ENCODE assay signal across 20 mouse cellular contexts in genomic region chr11:32106647-32106985, GRCm38 (mm10).
DNase-seq lines count a peak whose midpoint lies in the region; ATAC-seq and TF ChIP-seq lines count a peak whose summit lies in the region.
"Had no signal": no experiment of that assay in that cellular context is flagged by ENCODE, and none has a peak within 500 bp of the region (broad histone marks: within the 10 kb centered on the region; RNA-seq: fewer than 3 reads in every experiment).

No protein-coding gene starts in this region.

- no peak overlapping the region for H3K4me2 ChIP-seq in forebrain, postnatal 0 days (ENCODE audit: low read depth)
- no peak overlapping the region for H3K4me2 ChIP-seq in midbrain, embryonic 13.5 days (replicated peaks)
- H3K4me2 ChIP-seq: embryonic facial prominence, embryonic 15.5 days; intestine, embryonic 15.5 days; limb, embryonic 15.5 days; liver, embryonic 15.5 days; stomach, embryonic 15.5 days had no signal

- peak overlapping the region; percentile 74; the same call in 1 of the 2 replicates for H3K27ac ChIP-seq in forebrain, embryonic 10.5 days
- H3K27ac ChIP-seq in forebrain, postnatal 0 days (ENCODE audit: low read depth, low read length) = no peak overlapping the region
- H3K27ac ChIP-seq in thymus, adult 2 months (ENCODE audit: control insufficient read depth, insufficient read depth, low read length) = no peak overlapping the region
- peak overlapping the region; percentile 80 for H3K27ac ChIP-seq in midbrain, embryonic 13.5 days
- H3K27ac ChIP-seq in olfactory bulb, adult 2 months (ENCODE audit: insufficient read depth, low read depth, low read length) = peak overlapping the region; percentile 93; the same call in 1 of the 2 replicates
- no peak overlapping the region for H3K27ac ChIP-seq in embryonic facial prominence, embryonic 10.5 days (replicated peaks)
- H3K27ac ChIP-seq: embryonic facial prominence, embryonic 15.5 days; gastrocnemius, adult 2 months; intestine, embryonic 15.5 days; limb, embryonic 15.5 days; liver, embryonic 15.5 days; stomach, embryonic 15.5 days had no signal

- 86% methylated on average over 4 of the region's 4 CpGs for WGBS in forebrain, embryonic 10.5 days
- WGBS in forebrain, postnatal 0 days = 87% methylated on average over 4 of the region's 4 CpGs
- 86% methylated on average over 4 of the region's 4 CpGs for WGBS in thymus, adult 2 months
- WGBS in midbrain, embryonic 13.5 days = 87% methylated on average over 4 of the region's 4 CpGs
- WGBS in olfactory bulb, adult 2 months = 83% methylated on average over 4 of the region's 4 CpGs
- WGBS in embryonic facial prominence, embryonic 10.5 days = 84% methylated on average over 4 of the region's 4 CpGs

- H3K9me3 ChIP-seq in forebrain, embryonic 10.5 days = no peaks in the 10 kb centered on the region
- H3K9me3 ChIP-seq in forebrain, postnatal 0 days (ENCODE audit: low read length) = no peaks in the 10 kb centered on the region
- no peaks in the 10 kb centered on the region for H3K9me3 ChIP-seq in midbrain, embryonic 13.5 days
- no peaks in the 10 kb centered on the region for H3K9me3 ChIP-seq in embryonic facial prominence, embryonic 10.5 days
- H3K9me3 ChIP-seq: embryonic facial prominence, embryonic 15.5 days; intestine, embryonic 15.5 days; limb, embryonic 15.5 days; liver, embryonic 15.5 days; stomach, embryonic 15.5 days had no signal

- no peak overlapping the region for H3K9ac ChIP-seq in forebrain, postnatal 0 days
- peak overlapping the region; percentile 36; the same call in 1 of the 2 replicates for H3K9ac ChIP-seq in midbrain, embryonic 13.5 days (replicated peaks)
- H3K9ac ChIP-seq: embryonic facial prominence, embryonic 15.5 days; intestine, embryonic 15.5 days; limb, embryonic 15.5 days; liver, embryonic 15.5 days; stomach, embryonic 15.5 days had no signal

- H3K36me3 ChIP-seq in forebrain, embryonic 10.5 days (replicated peaks) = no peaks in the 10 kb centered on the region
- no peaks in the 10 kb centered on the region for H3K36me3 ChIP-seq in forebrain, postnatal 0 days (ENCODE audit: insufficient read depth)
- H3K36me3 ChIP-seq in thymus, adult 2 months (ENCODE audit: control insufficient read depth, insufficient read depth, low read length) = no peaks in the 10 kb centered on the region
- H3K36me3 ChIP-seq in midbrain, embryonic 13.5 days = no peaks in the 10 kb centered on the region
- H3K36me3 ChIP-seq in embryonic facial prominence, embryonic 10.5 days (replicated peaks) = no peaks in the 10 kb centered on the region
- H3K36me3 ChIP-seq: embryonic facial prominence, embryonic 15.5 days; intestine, embryonic 15.5 days; limb, embryonic 15.5 days; liver, embryonic 15.5 days; stomach, embryonic 15.5 days had no signal

- no peak for DNase-seq in forebrain, embryonic 10.5 days (ENCODE audit: extremely low spot score, low spot score)
- DNase-seq in forebrain, postnatal 0 days = no peak
- DNase-seq in thymus, postnatal 4 days = peak; percentile 39
- DNase-seq in thymus, adult 2 months = no peak
- DNase-seq in embryonic facial prominence, embryonic 10.5 days (ENCODE audit: low spot score) = no peak
- no peak for DNase-seq in left cerebral cortex, adult 9 months (ENCODE audit: low spot score in 2 of 2)
- DNase-seq: adrenal gland, postnatal 14 days; cerebellum, adult 11-12 months; cerebellum, postnatal 25 days; gastrocnemius, adult 2 months; heart, postnatal 36 days; layer of hippocampus, adult 9-11 months had no signal

- peaks cover 43% of the 10 kb centered on the region for H3K27me3 ChIP-seq in forebrain, embryonic 10.5 days (ENCODE audit: poor library complexity, severe bottlenecking)
- no peaks in the 10 kb centered on the region for H3K27me3 ChIP-seq in forebrain, postnatal 0 days (ENCODE audit: insufficient read depth, low read length)
- H3K27me3 ChIP-seq in thymus, adult 2 months (ENCODE audit: control insufficient read depth, insufficient read depth, low read length) = no peaks in the 10 kb centered on the region
- no peaks in the 10 kb centered on the region for H3K27me3 ChIP-seq in midbrain, embryonic 13.5 days
- peaks cover 4% of the 10 kb centered on the region; the same call in 1 of the 2 replicates for H3K27me3 ChIP-seq in embryonic facial prominence, embryonic 10.5 days (replicated peaks; ENCODE audit: low read depth, poor library complexity, severe bottlenecking)
- H3K27me3 ChIP-seq: embryonic facial prominence, embryonic 15.5 days; intestine, embryonic 15.5 days; limb, embryonic 15.5 days; stomach, embryonic 15.5 days had no signal

- no peak overlapping the region for H3K4me3 ChIP-seq in forebrain, embryonic 10.5 days
- no peak overlapping the region for H3K4me3 ChIP-seq in forebrain, postnatal 0 days (ENCODE audit: low read depth, low read length)
- H3K4me3 ChIP-seq in thymus, adult 2 months (ENCODE audit: control insufficient read depth, insufficient read depth, low read length) = no peak overlapping the region
- H3K4me3 ChIP-seq in midbrain, embryonic 13.5 days (replicated peaks) = no peak overlapping the region
- H3K4me3 ChIP-seq in olfactory bulb, adult 2 months (ENCODE audit: insufficient read depth, low read depth, low read length) = no peak overlapping the region
- H3K4me3 ChIP-seq in embryonic facial prominence, embryonic 10.5 days = no peak overlapping the region
- H3K4me3 ChIP-seq: embryonic facial prominence, embryonic 15.5 days; gastrocnemius, adult 2 months; intestine, embryonic 15.5 days; limb, embryonic 15.5 days; liver, embryonic 15.5 days; stomach, embryonic 15.5 days had no signal

- TF ChIP-seq POLR2A in thymus, adult 2 months (IDR thresholded peaks at IDR 0.05; ENCODE audit: control insufficient read depth, extremely low read depth, insufficient read depth, low read length, poor library complexity) = no peak
- TF ChIP-seq POLR2A in olfactory bulb, adult 2 months (IDR thresholded peaks at IDR 0.05; ENCODE audit: insufficient read depth, low read depth, low read length) = no peak

- no peak for TF ChIP-seq CTCF in forebrain, postnatal 0 days (IDR thresholded peaks at IDR 0.05; ENCODE audit: low read depth)
- TF ChIP-seq CTCF in thymus, adult 2 months (IDR thresholded peaks at IDR 0.05; ENCODE audit: borderline replicate concordance, control insufficient read depth, extremely low read depth, insufficient read depth, low read length, poor library complexity) = no peak
- TF ChIP-seq CTCF in olfactory bulb, adult 2 months (IDR thresholded peaks at IDR 0.05; ENCODE audit: insufficient read depth, low read depth, low read length) = no peak

- ATAC-seq in forebrain, postnatal 0 days = no peak
- ATAC-seq in midbrain, embryonic 13.5 days = no peak
- ATAC-seq: intestine, embryonic 15.5 days; Patski had no signal

- peaks cover 57% of the 10 kb centered on the region for H3K4me1 ChIP-seq in forebrain, embryonic 10.5 days
- H3K4me1 ChIP-seq in forebrain, postnatal 0 days (ENCODE audit: insufficient read depth) = peaks cover 19% of the 10 kb centered on the region
- H3K4me1 ChIP-seq in thymus, adult 2 months (replicated peaks; ENCODE audit: control insufficient read depth, insufficient read depth, low read length) = peaks cover 18% of the 10 kb centered on the region
- H3K4me1 ChIP-seq in midbrain, embryonic 13.5 days (replicated peaks) = peaks cover 51% of the 10 kb centered on the region
- H3K4me1 ChIP-seq in olfactory bulb, adult 2 months (ENCODE audit: control insufficient read depth, insufficient read depth, low read length) = peaks cover 20% of the 10 kb centered on the region
- peaks cover 15% of the 10 kb centered on the region for H3K4me1 ChIP-seq in embryonic facial prominence, embryonic 10.5 days
- H3K4me1 ChIP-seq: liver, embryonic 15.5 days had no signal

Comparison
In these comparisons a context has a peak if more than half of its experiments do, and no peak if none do; other contexts are left out.
1. H3K27ac ChIP-seq: peak in forebrain, embryonic 10.5 days (single experiment), midbrain, embryonic 13.5 days (single experiment) and olfactory bulb, adult 2 months (single experiment); none in forebrain, postnatal 0 days (single experiment), thymus, adult 2 months (single experiment) and embryonic facial prominence, embryonic 10.5 days (single experiment).